Mouse (Mus musculus): ENCODE results near the gene Plch2. TPM values are rescaled to one million over a fixed set of nuclear protein-coding genes. Genes with fewer than 3 reads are reported as not detected.
A peak's percentile ranks its signal among the peaks of the same experiment; 100 is the strongest.

The Plch2 gene
- 0.06 TPM for polyA plus RNA-seq (2012; fragmentation: generic; extraction: Trizol)

- no peaks in the 10 kb centered on the region for H3K79me2 ChIP-seq (ENCODE audit: control insufficient read depth, insufficient read depth)
- H3K27me3 ChIP-seq (ENCODE audit: control insufficient read depth, insufficient read depth, insufficient read length) = peaks cover 66% of the 10 kb centered on the region
- H3K4me3 ChIP-seq = no peak within 1 kb of the TSS
- no peak within 1 kb of the TSS for H3ac ChIP-seq (ENCODE audit: control insufficient read depth, insufficient read length)
- TF ChIP-seq TCF3 (IDR thresholded peaks at IDR 0.05; ENCODE audit: insufficient read length, low read depth) (no peak), SRF (IDR thresholded peaks at IDR 0.05; ENCODE audit: control insufficient read depth, insufficient read length, low read depth) (no peak), TCF12 (IDR thresholded peaks at IDR 0.05; ENCODE audit: insufficient read depth, poor library complexity, severe bottlenecking) (no peak), POLR2AphosphoS2 (IDR thresholded peaks at IDR 0.05; ENCODE audit: insufficient read length, low read depth) (no peak), MAX (IDR thresholded peaks at IDR 0.05; ENCODE audit: low read depth) (no peak)
- no peaks in the 10 kb centered on the region for H3K36me3 ChIP-seq (ENCODE audit: control insufficient read depth, insufficient read depth)
- H3K4me2 ChIP-seq (ENCODE audit: low read depth) = no peak within 1 kb of the TSS
Observed at GRCm38 (mm10) chr4:155056724-155057123, at the start of gene Plch2. TSS of gene Plch2 (minus strand) at chr4:155056784.

- peak in 2 of 3 experiments; percentile 14 to 71 for TF ChIP-seq MYOD1 (IDR thresholded peaks at IDR 0.05; ENCODE audit: control insufficient read depth in 1 of 3, insufficient read length in 2 of 3, low read depth in 2 of 3)
- TF ChIP-seq CEBPB (IDR thresholded peaks at IDR 0.05; ENCODE audit: insufficient read depth, poor library complexity, severe bottlenecking) = no peak
- TF ChIP-seq E2F4 (IDR thresholded peaks at IDR 0.05; ENCODE audit: insufficient read depth) = no peak
- no peak for TF ChIP-seq SRF (IDR thresholded peaks at IDR 0.05; ENCODE audit: control insufficient read depth, insufficient read length, low read depth)
- TF ChIP-seq USF1 (IDR thresholded peaks at IDR 0.05; ENCODE audit: low read depth) = no peak
- TF ChIP-seq POLR2AphosphoS2 (IDR thresholded peaks at IDR 0.05; ENCODE audit: insufficient read length, low read depth) = no peak
- peak in 1 of 3 experiments; percentile 26 for TF ChIP-seq MYOG (IDR thresholded peaks at IDR 0.05; ENCODE audit: control insufficient read depth in 1 of 3, insufficient read depth in 1 of 3, insufficient read length in 2 of 3, low read depth in 2 of 3)
- TF ChIP-seq MAX (IDR thresholded peaks at IDR 0.05; ENCODE audit: low read depth) = no peak
- TF ChIP-seq TCF3 (IDR thresholded peaks at IDR 0.05; ENCODE audit: insufficient read length, low read depth) = no peak
- TF ChIP-seq REST (IDR thresholded peaks at IDR 0.05; ENCODE audit: insufficient read depth, insufficient read length) = no peak
- no peaks in the 10 kb centered on the region for H3K27me3 ChIP-seq (ENCODE audit: control insufficient read depth, insufficient read depth, insufficient read length)
- H3K4me2 ChIP-seq (ENCODE audit: low read depth) = no peak overlapping the region
- no peaks in the 10 kb centered on the region for H3K79me2 ChIP-seq (ENCODE audit: control insufficient read depth, insufficient read depth)
- H3K4me3 ChIP-seq = no peak overlapping the region
- no peak overlapping the region for H3ac ChIP-seq (ENCODE audit: control insufficient read depth, insufficient read length)
- no peaks in the 10 kb centered on the region for H3K36me3 ChIP-seq (ENCODE audit: control insufficient read depth, insufficient read depth)
Observed at GRCm38 (mm10) chr4:155098572-155098971, 42.0 kb upstream of the Plch2 start.

GRCm38 (mm10) chr4:155097452-155097851 is 40.9 kb upstream of the Plch2 start:
- Histone ChIP-seq H3K79me2 (ENCODE audit: control insufficient read depth, insufficient read depth) (no peaks in the 10 kb centered on the region), H3K4me2 (ENCODE audit: low read depth) (no peak overlapping the region), H3K27me3 (ENCODE audit: control insufficient read depth, insufficient read depth, insufficient read length) (no peaks in the 10 kb centered on the region), H3K36me3 (ENCODE audit: control insufficient read depth, insufficient read depth) (no peaks in the 10 kb centered on the region), H3K4me3 (no peak overlapping the region), H3ac (ENCODE audit: control insufficient read depth, insufficient read length) (no peak overlapping the region)
- TF ChIP-seq POLR2A (IDR thresholded peaks at IDR 0.05; ENCODE audit: insufficient read length, low read depth) (no peak), TCF3 (IDR thresholded peaks at IDR 0.05; ENCODE audit: insufficient read length, low read depth) (no peak), USF1 (IDR thresholded peaks at IDR 0.05; ENCODE audit: low read depth) (no peak), SRF (IDR thresholded peaks at IDR 0.05; ENCODE audit: control insufficient read depth, insufficient read length, low read depth) (no peak), MYOD1 (IDR thresholded peaks at IDR 0.05; ENCODE audit: control insufficient read depth in 1 of 3, insufficient read length in 2 of 3, low read depth in 2 of 3) (no peak), POLR2AphosphoS2 (IDR thresholded peaks at IDR 0.05; ENCODE audit: insufficient read length, low read depth) (no peak), MYOG (IDR thresholded peaks at IDR 0.05; ENCODE audit: control insufficient read depth in 1 of 3, insufficient read depth in 1 of 3, insufficient read length in 2 of 3, low read depth in 2 of 3) (no peak), MAX (IDR thresholded peaks at IDR 0.05; ENCODE audit: low read depth) (no peak), CEBPB (IDR thresholded peaks at IDR 0.05; ENCODE audit: insufficient read depth, poor library complexity, severe bottlenecking) (no peak), E2F4 (IDR thresholded peaks at IDR 0.05; ENCODE audit: insufficient read depth) (no peak)

GRCm38 (mm10) chr4:155095967-155096366 is 39.4 kb upstream of the Plch2 start:
- H3K36me3 ChIP-seq (ENCODE audit: control insufficient read depth, insufficient read depth) = no peaks in the 10 kb centered on the region
- H3K4me2 ChIP-seq (ENCODE audit: low read depth) = no peak overlapping the region
- TF ChIP-seq SRF (IDR thresholded peaks at IDR 0.05; ENCODE audit: control insufficient read depth, insufficient read length, low read depth) = no peak
- no peak for TF ChIP-seq MYOD1 (IDR thresholded peaks at IDR 0.05; ENCODE audit: control insufficient read depth in 1 of 3, insufficient read length in 2 of 3, low read depth in 2 of 3)
- no peak overlapping the region for H3ac ChIP-seq (ENCODE audit: control insufficient read depth, insufficient read length)
- H3K79me2 ChIP-seq (ENCODE audit: control insufficient read depth, insufficient read depth) = no peaks in the 10 kb centered on the region
- H3K4me3 ChIP-seq = no peak overlapping the region
- no peaks in the 10 kb centered on the region for H3K27me3 ChIP-seq (ENCODE audit: control insufficient read depth, insufficient read depth, insufficient read length)

- Histone ChIP-seq H3K36me3 (ENCODE audit: control insufficient read depth, insufficient read depth) (no peaks in the 10 kb centered on the region), H3K79me2 (ENCODE audit: control insufficient read depth, insufficient read depth) (no peaks in the 10 kb centered on the region), H3K27me3 (ENCODE audit: control insufficient read depth, insufficient read depth, insufficient read length) (no peaks in the 10 kb centered on the region), H3K4me3 (no peak overlapping the region), H3ac (ENCODE audit: control insufficient read depth, insufficient read length) (no peak overlapping the region), H3K4me2 (ENCODE audit: low read depth) (no peak overlapping the region)
- TF ChIP-seq CEBPB (IDR thresholded peaks at IDR 0.05; ENCODE audit: insufficient read depth, poor library complexity, severe bottlenecking) (no peak), REST (IDR thresholded peaks at IDR 0.05; ENCODE audit: insufficient read depth, insufficient read length) (no peak), E2F4 (IDR thresholded peaks at IDR 0.05; ENCODE audit: insufficient read depth) (no peak), SRF (IDR thresholded peaks at IDR 0.05; ENCODE audit: control insufficient read depth, insufficient read length, low read depth) (peak; percentile 26), POLR2AphosphoS2 (IDR thresholded peaks at IDR 0.05; ENCODE audit: insufficient read length, low read depth) (peak; percentile 38)
Observed at GRCm38 (mm10) chr4:155095238-155095900, 38.8 kb upstream of the Plch2 start.
